Mouse (Mus musculus) myocyte (in vitro differentiated cells): ENCODE measurements at regions not wholly inside any gene's neighbourhood (a gene's known extent, or its start where the extent isn't known, plus 50 kb on each side); places are given as distances from the start of the nearest gene placed in this dataset.

Source experiments
- H3K27me3 ChIP-seq: one replicate; pipeline ENCODE4 v1.6.1; 2011; ENCODE audit not compliant: control insufficient read depth, insufficient read depth, insufficient read length
- H3K36me3 ChIP-seq: one replicate; pipeline ENCODE4 v1.6.1; 2011; ENCODE audit not compliant: control insufficient read depth, insufficient read depth
- H3K4me2 ChIP-seq: one replicate; pipeline ENCODE4 v1.6.1; 2011; ENCODE audit warnings: low read depth, control low read depth
- H3K4me3 ChIP-seq: one replicate; pipeline ENCODE4 v1.5.1; 2011; ENCODE audit warnings: mild to moderate bottlenecking, control low read depth, moderate library complexity
- H3K79me2 ChIP-seq: one replicate; pipeline ENCODE4 v1.6.1; 2011; ENCODE audit not compliant: control insufficient read depth, insufficient read depth
- H3ac ChIP-seq: one replicate; pipeline ENCODE4 v1.6.1; 2011; ENCODE audit not compliant: control insufficient read depth, insufficient read length
- CEBPB ChIP-seq: IDR thresholded peaks from 2 replicates; pipeline ENCODE4 v1.6.1; 2011; ENCODE audit warnings: mild to moderate bottlenecking, moderate library complexity; ENCODE audit not compliant: poor library complexity, insufficient read depth, severe bottlenecking
- E2F4 ChIP-seq: IDR thresholded peaks from one replicate; pipeline ENCODE4 v1.6.1; 2011; ENCODE audit warnings: mild to moderate bottlenecking, control low read depth, moderate library complexity; ENCODE audit not compliant: insufficient read depth
- MAX ChIP-seq: IDR thresholded peaks from one replicate; pipeline ENCODE4 v1.6.1; 2011; ENCODE audit warnings: low read depth, mild to moderate bottlenecking, control low read depth
- MYOD1 ChIP-seq, 3 experiments: IDR thresholded peaks; one replicate each; pipeline ENCODE4 v1.6.1; 2011; ENCODE audit warnings: control low read depth in 2 of 3, low read depth in 2 of 3, mild to moderate bottlenecking in 2 of 3, moderate library complexity in 1 of 3; ENCODE audit not compliant: insufficient read length in 2 of 3, control insufficient read depth in 1 of 3
- MYOG ChIP-seq, 3 experiments: IDR thresholded peaks; one replicate each; pipeline ENCODE4 v1.6.1; 2011; ENCODE audit warnings: control low read depth in 2 of 3, low read depth in 2 of 3, mild to moderate bottlenecking in 2 of 3; ENCODE audit not compliant: insufficient read length in 2 of 3, control insufficient read depth in 1 of 3, insufficient read depth in 1 of 3
- POLR2A ChIP-seq: IDR thresholded peaks from one replicate; pipeline ENCODE4 v1.6.1; 2011; ENCODE audit warnings: low read depth, mild to moderate bottlenecking, control low read depth, moderate library complexity; ENCODE audit not compliant: insufficient read length
- POLR2AphosphoS2 ChIP-seq: IDR thresholded peaks from one replicate; pipeline ENCODE4 v1.6.1; 2011; ENCODE audit warnings: low read depth, control low read depth; ENCODE audit not compliant: insufficient read length
- REST ChIP-seq: IDR thresholded peaks from one replicate; pipeline ENCODE4 v1.6.1; 2011; ENCODE audit warnings: mild to moderate bottlenecking, control low read depth, moderate library complexity; ENCODE audit not compliant: insufficient read depth, insufficient read length
- SRF ChIP-seq: IDR thresholded peaks from one replicate; pipeline ENCODE4 v1.6.1; 2011; ENCODE audit warnings: low read depth; ENCODE audit not compliant: control insufficient read depth, insufficient read length
- TCF12 ChIP-seq: IDR thresholded peaks from one replicate; pipeline ENCODE4 v1.6.1; 2011; ENCODE audit warnings: mild to moderate bottlenecking, control low read depth; ENCODE audit not compliant: poor library complexity, insufficient read depth, severe bottlenecking
- TCF3 ChIP-seq: IDR thresholded peaks from one replicate; pipeline ENCODE4 v1.6.1; 2011; ENCODE audit warnings: low read depth, control low read depth; ENCODE audit not compliant: insufficient read length
- USF1 ChIP-seq: IDR thresholded peaks from one replicate; pipeline ENCODE4 v1.6.1; 2011; ENCODE audit warnings: low read depth, mild to moderate bottlenecking, control low read depth, moderate library complexity

DNA sequence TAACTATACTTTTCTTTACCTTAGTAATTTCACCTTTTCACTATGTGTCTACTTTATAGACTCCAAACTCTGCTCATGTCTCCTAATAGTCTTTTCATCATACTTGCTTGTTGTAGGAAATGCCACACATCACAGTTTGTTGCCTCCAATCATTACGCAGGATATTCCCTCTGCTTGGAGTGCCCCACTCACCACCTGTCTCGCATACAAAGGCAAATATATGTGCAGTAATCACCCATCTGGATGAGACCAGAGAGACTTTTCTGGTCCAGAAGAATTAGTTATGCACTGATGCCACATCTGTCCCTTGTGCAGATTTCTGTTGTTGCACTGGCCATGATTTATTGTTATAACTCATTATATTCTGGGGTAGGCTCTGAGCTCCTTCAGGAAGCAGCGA is 293.9 kb upstream of the Alcam start:
- H3K4me2 ChIP-seq = no peak overlapping the region
- no peak overlapping the region for H3K4me3 ChIP-seq
- no peak overlapping the region for H3ac ChIP-seq
- no peaks in the 10 kb centered on the region for H3K79me2 ChIP-seq
- TF ChIP-seq CEBPB (no peak), TCF3 (no peak), MAX (no peak), SRF (no peak), MYOD1 (IDR thresholded peaks at IDR 0.05; ENCODE audit: control insufficient read depth in 1 of 3, insufficient read length in 2 of 3, low read depth in 2 of 3) (no peak), POLR2AphosphoS2 (no peak), E2F4 (no peak), MYOG (IDR thresholded peaks at IDR 0.05; ENCODE audit: control insufficient read depth in 1 of 3, insufficient read depth in 1 of 3, insufficient read length in 2 of 3, low read depth in 2 of 3) (no peak), REST (no peak), USF1 (no peak), POLR2A (no peak), TCF12 (no peak)
- no peaks in the 10 kb centered on the region for H3K27me3 ChIP-seq
- H3K36me3 ChIP-seq = no peaks in the 10 kb centered on the region

DNA sequence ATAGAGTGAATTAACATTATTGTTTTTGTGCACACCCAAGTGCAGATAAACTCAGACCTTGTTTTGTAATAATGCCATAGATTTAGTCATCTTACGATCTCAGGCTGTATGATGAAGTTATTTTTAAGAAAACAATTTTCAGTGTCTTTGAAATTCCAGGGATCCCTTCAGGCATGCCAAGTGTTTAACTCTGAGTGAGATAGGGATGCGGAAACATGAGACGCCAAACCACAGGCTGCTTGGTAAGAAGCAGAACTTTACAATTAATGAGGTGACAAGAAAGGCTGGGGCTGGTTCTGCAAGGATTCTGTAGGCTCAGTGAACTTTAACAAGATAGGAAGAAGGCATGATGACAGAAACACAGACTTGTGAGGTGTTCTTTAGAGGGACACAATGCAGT is 292.3 kb upstream of the Alcam start:
- Histone ChIP-seq H3ac (no peak overlapping the region), H3K4me3 (no peak overlapping the region), H3K36me3 (no peaks in the 10 kb centered on the region), H3K79me2 (no peaks in the 10 kb centered on the region), H3K27me3 (no peaks in the 10 kb centered on the region), H3K4me2 (no peak overlapping the region)
- TF ChIP-seq POLR2A (no peak), TCF12 (no peak), MYOD1 (IDR thresholded peaks at IDR 0.05; ENCODE audit: control insufficient read depth in 1 of 3, insufficient read length in 2 of 3, low read depth in 2 of 3) (no peak)

DNA sequence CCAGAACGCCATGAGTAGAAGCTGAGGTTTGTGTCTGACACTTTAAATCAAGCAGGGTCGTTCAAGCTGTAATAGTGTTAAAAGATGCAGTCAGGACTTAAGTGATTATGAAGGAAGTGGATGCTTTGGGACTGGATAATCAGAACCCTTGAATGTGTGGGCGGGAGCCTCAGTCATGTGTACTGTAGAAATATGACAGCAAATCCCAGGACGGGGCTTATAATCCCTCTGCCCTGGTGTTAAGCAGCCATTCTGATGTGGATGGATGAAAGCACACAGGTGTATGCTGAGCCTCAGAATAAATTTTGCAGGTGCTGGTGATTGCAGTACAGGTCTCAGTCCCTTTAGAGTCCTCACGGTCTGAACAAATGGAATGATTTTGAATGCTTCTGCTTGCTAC is 290.8 kb upstream of the Alcam start:
- Histone ChIP-seq H3K27me3 (no peaks in the 10 kb centered on the region), H3K36me3 (no peaks in the 10 kb centered on the region), H3K79me2 (no peaks in the 10 kb centered on the region)

DNA sequence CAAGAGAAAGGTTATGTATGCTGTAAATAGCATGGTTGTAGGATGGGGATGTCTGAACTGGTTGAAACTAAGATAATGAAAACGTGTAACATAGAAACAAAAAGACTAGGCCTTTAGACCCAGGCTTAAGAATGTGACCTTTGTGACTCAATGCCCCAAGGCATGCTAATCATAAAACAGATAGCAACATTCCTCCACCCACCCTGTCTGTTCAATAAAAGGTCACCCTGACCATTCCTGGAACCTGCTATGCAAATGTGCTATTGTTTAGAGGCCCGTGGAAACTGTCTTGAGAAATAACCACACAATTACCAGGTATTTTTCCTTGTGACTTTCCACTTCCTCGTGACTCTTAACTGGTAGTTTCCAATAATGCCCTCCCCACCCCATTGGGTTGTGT is 288.3 kb upstream of the Alcam start:
- H3K79me2 ChIP-seq = no peaks in the 10 kb centered on the region
- no peak overlapping the region for H3ac ChIP-seq
- H3K27me3 ChIP-seq = no peaks in the 10 kb centered on the region
- TF ChIP-seq MAX = no peak
- TF ChIP-seq MYOG (IDR thresholded peaks at IDR 0.05; ENCODE audit: control insufficient read depth in 1 of 3, insufficient read depth in 1 of 3, insufficient read length in 2 of 3, low read depth in 2 of 3) = no peak
- TF ChIP-seq MYOD1 (IDR thresholded peaks at IDR 0.05; ENCODE audit: control insufficient read depth in 1 of 3, insufficient read length in 2 of 3, low read depth in 2 of 3) = no peak
- no peak for TF ChIP-seq TCF12
- no peak for TF ChIP-seq SRF
- TF ChIP-seq E2F4 = no peak
- TF ChIP-seq REST = no peak
- TF ChIP-seq USF1 = no peak
- no peak for TF ChIP-seq TCF3
- no peak for TF ChIP-seq POLR2A
- no peak for TF ChIP-seq POLR2AphosphoS2
- TF ChIP-seq CEBPB = no peak
- no peak overlapping the region for H3K4me2 ChIP-seq
- no peak overlapping the region for H3K4me3 ChIP-seq
- no peaks in the 10 kb centered on the region for H3K36me3 ChIP-seq

More for the DNA sequence above, 290.8 kb upstream of the Alcam start:
- TF ChIP-seq E2F4 (no peak), USF1 (no peak), POLR2A (no peak), SRF (no peak), TCF3 (no peak), TCF12 (no peak), MYOG (IDR thresholded peaks at IDR 0.05; ENCODE audit: control insufficient read depth in 1 of 3, insufficient read depth in 1 of 3, insufficient read length in 2 of 3, low read depth in 2 of 3) (no peak), POLR2AphosphoS2 (no peak), REST (no peak), CEBPB (no peak), MYOD1 (IDR thresholded peaks at IDR 0.05; ENCODE audit: control insufficient read depth in 1 of 3, insufficient read length in 2 of 3, low read depth in 2 of 3) (no peak), MAX (no peak)
- Histone ChIP-seq H3K4me3 (no peak overlapping the region), H3ac (no peak overlapping the region), H3K4me2 (no peak overlapping the region)

DNA sequence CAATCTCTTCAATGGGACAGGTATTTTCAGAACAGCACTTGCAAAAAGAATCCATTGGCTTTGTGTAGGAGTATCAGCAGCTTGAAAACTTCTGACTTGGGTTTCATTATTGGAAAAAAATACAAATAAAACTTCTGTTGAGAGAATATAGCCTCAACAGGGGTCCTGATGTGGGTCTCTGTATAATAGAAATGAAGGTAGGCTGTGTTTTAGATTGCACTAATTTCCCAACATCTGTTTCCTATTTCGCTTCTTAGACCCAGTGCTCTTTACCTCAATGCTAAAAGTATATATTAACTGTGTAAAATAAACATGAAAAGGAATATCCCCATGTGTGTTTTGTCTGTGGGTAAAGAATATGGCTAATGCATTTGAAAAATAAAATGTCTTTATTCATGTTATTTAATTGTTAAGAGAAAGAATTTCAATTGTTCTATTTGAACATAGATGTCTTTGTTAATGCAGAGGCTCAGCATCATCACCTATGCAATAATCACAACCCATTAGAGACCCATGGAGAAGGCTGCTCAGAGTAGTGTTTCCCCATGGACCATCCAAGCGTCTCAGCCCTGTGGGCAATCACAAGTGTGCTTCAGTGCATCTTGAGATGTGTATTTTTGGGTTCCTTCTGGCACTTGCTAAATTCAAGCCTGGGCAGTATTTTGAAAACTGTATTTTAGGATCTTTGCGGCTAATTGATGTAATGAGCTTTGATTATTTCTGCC is 272.4 kb upstream of the Alcam start:
- H3ac ChIP-seq = no peak overlapping the region
- no peaks in the 10 kb centered on the region for H3K79me2 ChIP-seq
- no peaks in the 10 kb centered on the region for H3K36me3 ChIP-seq
- no peak overlapping the region for H3K4me2 ChIP-seq
- TF ChIP-seq REST (no peak), SRF (no peak), POLR2AphosphoS2 (no peak), TCF12 (no peak), TCF3 (no peak), MAX (no peak), E2F4 (no peak), MYOG (IDR thresholded peaks at IDR 0.05; ENCODE audit: control insufficient read depth in 1 of 3, insufficient read depth in 1 of 3, insufficient read length in 2 of 3, low read depth in 2 of 3) (no peak), MYOD1 (IDR thresholded peaks at IDR 0.05; ENCODE audit: control insufficient read depth in 1 of 3, insufficient read length in 2 of 3, low read depth in 2 of 3) (no peak), CEBPB (no peak), POLR2A (no peak), USF1 (no peak)
- H3K27me3 ChIP-seq = no peaks in the 10 kb centered on the region
- H3K4me3 ChIP-seq = no peak overlapping the region
